Mouse (Mus musculus): Measurements from ENCODE around the gene Lrriq1. TPM values are rescaled to one million over a fixed set of nuclear protein-coding genes. Genes with fewer than 3 reads are reported as not detected.

The Lrriq1 gene
- polyA plus RNA-seq, 1 experiment: 1.3 TPM

GRCm38 (mm10) chr10:103049593-103049992, 186.5 kb downstream of the Lrriq1 start:
- Histone ChIP-seq H3K36me3 (ENCODE audit: control insufficient read depth, insufficient read depth, low read length) (no peaks in the 10 kb centered on the region), H3K27ac (ENCODE audit: insufficient read depth, low read depth, low read length) (no peak overlapping the region), H3K4me1 (ENCODE audit: control insufficient read depth, insufficient read depth, low read length) (no peaks in the 10 kb centered on the region), H3K27me3 (replicated peaks; ENCODE audit: control insufficient read depth, insufficient read depth, low read length) (no peaks in the 10 kb centered on the region), H3K4me3 (ENCODE audit: insufficient read depth, low read depth, low read length) (no peak overlapping the region)
- DNase-seq: no peak
- 86% methylated on average over 2 of the region's 2 CpGs for WGBS
- TF ChIP-seq CTCF (conservative IDR thresholded peaks at IDR 0.05; ENCODE audit: insufficient read depth, insufficient read length, low read depth, low read length): no peak
- no peak for TF ChIP-seq POLR2A (IDR thresholded peaks at IDR 0.05; ENCODE audit: low read depth, low read length)

GRCm38 (mm10) chr10:103046623-103047022, 189.5 kb downstream of the Lrriq1 start:
- Histone ChIP-seq H3K4me1 (ENCODE audit: control insufficient read depth, insufficient read depth, low read length) (no peaks in the 10 kb centered on the region), H3K27me3 (replicated peaks; ENCODE audit: control insufficient read depth, insufficient read depth, low read length) (no peaks in the 10 kb centered on the region), H3K36me3 (ENCODE audit: control insufficient read depth, insufficient read depth, low read length) (no peaks in the 10 kb centered on the region), H3K27ac (ENCODE audit: insufficient read depth, low read depth, low read length) (no peak overlapping the region), H3K4me3 (ENCODE audit: insufficient read depth, low read depth, low read length) (no peak overlapping the region)
- 61% methylated on average over 3 of the region's 3 CpGs for WGBS
- TF ChIP-seq CTCF (conservative IDR thresholded peaks at IDR 0.05; ENCODE audit: insufficient read depth, insufficient read length, low read depth, low read length): no peak
- no peak for TF ChIP-seq POLR2A (IDR thresholded peaks at IDR 0.05; ENCODE audit: low read depth, low read length)
- no peak for DNase-seq

DNA sequence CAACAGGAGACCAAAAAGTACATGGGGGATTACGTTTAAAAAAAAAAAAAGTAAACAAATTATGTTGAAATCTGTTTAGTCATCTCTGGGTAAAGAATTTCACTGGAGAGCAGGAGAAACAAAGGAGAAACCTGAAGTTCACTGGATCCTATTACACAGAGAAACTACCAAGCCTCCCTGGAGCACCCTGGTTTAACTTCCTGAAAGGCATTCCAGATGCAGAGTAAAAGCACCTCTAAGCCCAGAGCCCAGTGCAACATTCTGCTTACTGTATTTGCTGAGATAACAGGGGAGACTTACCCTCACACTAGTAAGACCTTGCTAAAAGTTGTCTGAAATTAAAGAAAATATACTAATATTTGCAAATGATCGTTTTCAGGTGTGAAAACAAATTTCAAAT, 191.1 kb downstream of the Lrriq1 start:
- WGBS: 43% methylated on average over 2 of the region's 2 CpGs
- no peak for DNase-seq
- no peaks in the 10 kb centered on the region for H3K4me1 ChIP-seq (ENCODE audit: control insufficient read depth, insufficient read depth, low read length)
- TF ChIP-seq CTCF (conservative IDR thresholded peaks at IDR 0.05; ENCODE audit: insufficient read depth, insufficient read length, low read depth, low read length): no peak
- no peaks in the 10 kb centered on the region for H3K27me3 ChIP-seq (replicated peaks; ENCODE audit: control insufficient read depth, insufficient read depth, low read length)
- H3K27ac ChIP-seq (ENCODE audit: insufficient read depth, low read depth, low read length): no peak overlapping the region
- H3K4me3 ChIP-seq (ENCODE audit: insufficient read depth, low read depth, low read length): no peak overlapping the region
- no peaks in the 10 kb centered on the region for H3K36me3 ChIP-seq (ENCODE audit: control insufficient read depth, insufficient read depth, low read length)

GRCm38 (mm10) chr10:103035002-103035640, 201.0 kb downstream of the Lrriq1 start:
- no peak overlapping the region; the same call in 1 of the 2 replicates for H3K27ac ChIP-seq (ENCODE audit: insufficient read depth, low read depth, low read length)
- no peak for DNase-seq
- H3K4me3 ChIP-seq (ENCODE audit: insufficient read depth, low read depth, low read length): no peak overlapping the region
- WGBS: 8% methylated on average over 14 of the region's 14 CpGs
- no peaks in the 10 kb centered on the region for H3K4me1 ChIP-seq (ENCODE audit: control insufficient read depth, insufficient read depth, low read length)
- H3K27me3 ChIP-seq (replicated peaks; ENCODE audit: control insufficient read depth, insufficient read depth, low read length): peaks cover 4% of the 10 kb centered on the region
- H3K36me3 ChIP-seq (ENCODE audit: control insufficient read depth, insufficient read depth, low read length): no peaks in the 10 kb centered on the region
- TF ChIP-seq CTCF (conservative IDR thresholded peaks at IDR 0.05; ENCODE audit: insufficient read depth, insufficient read length, low read depth, low read length) (no peak), POLR2A (IDR thresholded peaks at IDR 0.05; ENCODE audit: low read depth, low read length) (no peak)

DNA sequence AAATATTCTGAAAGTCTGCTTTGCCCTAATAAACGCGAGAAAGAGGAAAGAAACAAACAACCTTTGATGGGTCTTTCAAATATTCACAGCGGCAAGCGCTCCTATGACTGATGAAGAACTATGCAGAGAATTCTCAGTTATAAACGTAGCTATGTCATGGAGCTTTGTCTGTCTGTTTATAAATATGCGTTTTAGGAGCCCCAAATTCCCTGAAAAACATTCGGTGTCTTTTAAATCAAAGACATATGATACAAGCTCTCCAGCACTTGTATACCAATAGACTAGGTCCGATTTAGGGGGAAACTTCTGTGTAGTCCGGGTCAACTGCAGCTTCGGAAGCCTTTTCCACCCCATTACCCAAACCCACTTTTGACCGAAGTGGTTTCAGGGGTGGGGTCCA, 205.2 kb downstream of the Lrriq1 start:
- H3K4me1 ChIP-seq (ENCODE audit: control insufficient read depth, insufficient read depth, low read length): no peaks in the 10 kb centered on the region
- no peak overlapping the region for H3K4me3 ChIP-seq (ENCODE audit: insufficient read depth, low read depth, low read length)
- H3K27ac ChIP-seq (ENCODE audit: insufficient read depth, low read depth, low read length): no peak overlapping the region
- WGBS: 10% methylated on average over 11 of the region's 11 CpGs
- H3K36me3 ChIP-seq (ENCODE audit: control insufficient read depth, insufficient read depth, low read length): no peaks in the 10 kb centered on the region
- DNase-seq: no peak
- TF ChIP-seq POLR2A (IDR thresholded peaks at IDR 0.05; ENCODE audit: low read depth, low read length) (no peak), CTCF (conservative IDR thresholded peaks at IDR 0.05; ENCODE audit: insufficient read depth, insufficient read length, low read depth, low read length) (no peak)
- H3K27me3 ChIP-seq (replicated peaks; ENCODE audit: control insufficient read depth, insufficient read depth, low read length): peaks cover 10% of the 10 kb centered on the region

DNA sequence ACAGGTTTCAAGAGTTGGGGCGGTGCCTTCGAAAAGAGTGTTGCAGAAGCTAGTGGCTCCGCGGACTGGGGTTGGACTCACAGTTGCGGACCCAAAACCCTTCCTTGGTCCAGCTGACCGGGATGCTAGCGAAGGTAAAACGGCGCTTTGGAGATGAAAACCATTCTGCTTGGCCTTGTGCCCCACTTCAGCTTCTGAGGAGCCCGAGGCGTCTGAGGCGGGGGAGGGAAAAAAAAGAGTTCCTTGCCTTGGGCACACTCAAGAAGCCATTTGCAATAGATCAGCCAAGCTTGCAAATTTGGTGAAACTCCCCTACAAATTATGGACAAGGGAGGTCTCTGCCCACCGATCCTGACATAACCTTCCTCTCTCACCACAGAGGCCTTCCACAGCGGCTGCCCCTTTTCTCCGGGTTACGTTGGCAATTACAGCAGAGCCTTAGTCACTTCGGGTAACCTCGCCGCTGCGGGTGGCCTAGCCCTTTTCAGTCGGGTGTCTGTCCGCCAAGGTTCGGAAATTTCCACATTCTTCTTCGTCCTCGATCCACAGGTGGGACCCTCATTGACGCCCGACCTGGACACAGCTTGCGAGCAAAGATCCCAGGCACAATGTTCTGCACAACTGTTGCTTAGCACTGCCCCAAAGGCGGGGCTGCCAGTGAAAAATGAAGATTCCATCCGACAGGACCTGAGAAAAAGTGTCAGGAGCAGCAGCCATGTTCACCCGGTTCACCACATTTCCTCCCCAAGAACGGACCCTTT, 206.2 kb downstream of the Lrriq1 start, which contains the start of gene Alx1:
TSS of gene Alx1 (minus strand) at position 486 of the 761 bp plus-strand sequence.
- H3K36me3 ChIP-seq (ENCODE audit: control insufficient read depth, insufficient read depth, low read length): no peaks in the 10 kb centered on the region
- 6% methylated on average over 32 of the region's 32 CpGs for WGBS
- peak within 1 kb of the TSS; percentile 17 for H3K4me3 ChIP-seq (ENCODE audit: insufficient read depth, low read depth, low read length)
- DNase-seq: peak; percentile 10
- peaks cover 10% of the 10 kb centered on the region for H3K27me3 ChIP-seq (replicated peaks; ENCODE audit: control insufficient read depth, insufficient read depth, low read length)
- TF ChIP-seq CTCF (conservative IDR thresholded peaks at IDR 0.05; ENCODE audit: insufficient read depth, insufficient read length, low read depth, low read length): no peak
- no peak for TF ChIP-seq POLR2A (IDR thresholded peaks at IDR 0.05; ENCODE audit: low read depth, low read length)
- H3K4me1 ChIP-seq (ENCODE audit: control insufficient read depth, insufficient read depth, low read length): no peaks in the 10 kb centered on the region
- H3K27ac ChIP-seq (ENCODE audit: insufficient read depth, low read depth, low read length): peak within 1 kb of the TSS; percentile 19; the same call in 1 of the 2 replicates

DNA sequence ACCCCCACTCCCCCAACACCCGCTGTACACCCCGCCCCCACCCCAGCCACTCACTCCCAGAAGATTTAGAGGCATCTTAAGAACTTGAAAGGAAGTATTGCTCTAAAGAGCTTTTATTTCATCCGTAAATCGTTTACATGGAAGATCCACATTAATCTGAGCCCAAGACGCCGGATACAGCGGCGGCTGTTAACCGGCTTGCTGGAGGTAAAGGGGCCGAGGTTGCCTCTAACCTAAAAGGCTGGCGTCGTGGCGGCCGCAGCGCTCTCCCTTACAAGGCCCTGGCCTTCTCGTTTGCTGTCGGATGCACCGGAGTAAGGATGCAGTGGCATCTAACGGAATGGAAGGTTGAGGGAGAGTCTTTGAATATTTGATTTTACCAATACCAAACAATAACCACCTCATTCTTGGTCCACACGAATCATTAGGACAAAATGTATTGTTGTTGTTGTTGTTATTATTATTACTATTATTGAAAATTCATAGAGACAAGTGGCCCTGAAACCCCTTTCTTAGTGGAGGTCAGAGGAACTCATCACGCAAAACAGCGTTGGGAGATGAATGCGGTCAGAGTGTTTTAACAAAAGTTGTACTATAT, 206.9 kb downstream of the Lrriq1 start:
- TF ChIP-seq CTCF (conservative IDR thresholded peaks at IDR 0.05; ENCODE audit: insufficient read depth, insufficient read length, low read depth, low read length) (no peak), POLR2A (IDR thresholded peaks at IDR 0.05; ENCODE audit: low read depth, low read length) (no peak)
- peak; percentile 6 for DNase-seq
- WGBS: 3% methylated on average over 22 of the region's 23 CpGs
- Histone ChIP-seq H3K4me3 (ENCODE audit: insufficient read depth, low read depth, low read length) (peak overlapping the region; percentile 16; the same call in 1 of the 2 replicates), H3K27ac (ENCODE audit: insufficient read depth, low read depth, low read length) (peak overlapping the region; percentile 19; the same call in 1 of the 2 replicates), H3K27me3 (replicated peaks; ENCODE audit: control insufficient read depth, insufficient read depth, low read length) (peaks cover 10% of the 10 kb centered on the region), H3K36me3 (ENCODE audit: control insufficient read depth, insufficient read depth, low read length) (no peaks in the 10 kb centered on the region), H3K4me1 (ENCODE audit: control insufficient read depth, insufficient read depth, low read length) (no peaks in the 10 kb centered on the region)

Measured in kidney, adult 2 months (tissue).